Mouse (Mus musculus): ENCODE measurements at regions not wholly inside any gene's neighbourhood (a gene's known extent, or its start where the extent isn't known, plus 50 kb on each side); places are given as distances from the start of the nearest gene placed in this dataset.

GRCm38 (mm10) chr2:30697851-30698250, 103.0 kb downstream of the Cstad start:
- no peak for DNase-seq

GRCm38 (mm10) chr2:30695771-30696456, 101.1 kb downstream of the Cstad start:
- no peak for DNase-seq

DNA sequence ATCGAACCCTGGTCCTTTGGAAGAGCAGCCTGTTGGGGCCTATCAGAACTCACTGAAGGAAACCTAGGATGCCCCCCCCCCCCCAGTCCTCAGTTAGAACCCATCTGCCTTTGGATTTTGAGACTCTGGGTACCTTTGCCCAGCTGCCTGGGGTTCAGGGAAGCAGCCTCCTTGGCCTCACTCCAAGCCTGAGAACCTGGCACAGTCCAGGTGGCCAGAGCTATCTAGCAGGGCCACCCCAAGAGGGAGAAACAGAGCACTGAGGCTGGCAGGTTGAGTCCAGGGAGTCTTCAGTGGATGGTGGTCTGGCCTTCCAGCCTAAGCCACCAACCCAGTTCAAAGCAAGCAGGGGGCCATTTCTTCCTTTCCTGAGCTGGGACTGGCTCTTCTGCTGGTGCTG, 100.2 kb downstream of the Cstad start:
- no peak for DNase-seq

- DNase-seq: peak; percentile 83
Measured at GRCm38 (mm10) chr2:30693206-30694035, 98.6 kb downstream of the Cstad start.

DNA sequence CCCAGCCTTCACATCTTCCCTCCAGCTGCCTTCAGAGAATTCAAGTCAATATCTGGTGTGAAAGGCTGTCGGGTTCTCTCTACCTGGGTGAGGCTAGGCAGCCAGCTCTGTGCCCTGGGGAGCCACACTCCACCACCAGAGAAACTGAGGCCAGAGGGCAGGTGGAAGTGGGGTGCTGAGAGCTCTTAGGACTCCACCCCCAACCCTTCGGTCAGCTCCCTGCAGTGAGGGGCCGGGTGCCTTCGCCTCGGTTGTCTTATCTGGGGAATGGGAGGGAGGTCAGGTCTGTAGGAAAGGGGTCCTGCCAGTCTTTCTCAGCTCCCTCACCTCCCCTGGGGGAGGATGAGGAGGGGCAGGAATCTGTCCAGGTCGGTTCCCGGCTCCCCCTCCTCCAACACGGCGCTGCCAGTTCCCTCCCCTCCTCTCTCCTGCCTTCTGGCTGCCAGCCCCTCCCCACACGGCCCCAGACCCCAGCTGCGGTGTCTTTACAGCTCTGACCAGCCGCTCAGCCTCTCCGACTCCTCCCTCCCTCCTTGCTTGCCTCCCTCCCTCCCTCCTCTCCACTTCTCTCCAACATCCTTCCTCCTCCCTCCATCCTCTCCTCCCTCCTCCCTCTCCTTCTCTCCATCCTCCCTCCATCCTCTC, 97.8 kb downstream of the Cstad start:
- DNase-seq: peak; percentile 60

DNA sequence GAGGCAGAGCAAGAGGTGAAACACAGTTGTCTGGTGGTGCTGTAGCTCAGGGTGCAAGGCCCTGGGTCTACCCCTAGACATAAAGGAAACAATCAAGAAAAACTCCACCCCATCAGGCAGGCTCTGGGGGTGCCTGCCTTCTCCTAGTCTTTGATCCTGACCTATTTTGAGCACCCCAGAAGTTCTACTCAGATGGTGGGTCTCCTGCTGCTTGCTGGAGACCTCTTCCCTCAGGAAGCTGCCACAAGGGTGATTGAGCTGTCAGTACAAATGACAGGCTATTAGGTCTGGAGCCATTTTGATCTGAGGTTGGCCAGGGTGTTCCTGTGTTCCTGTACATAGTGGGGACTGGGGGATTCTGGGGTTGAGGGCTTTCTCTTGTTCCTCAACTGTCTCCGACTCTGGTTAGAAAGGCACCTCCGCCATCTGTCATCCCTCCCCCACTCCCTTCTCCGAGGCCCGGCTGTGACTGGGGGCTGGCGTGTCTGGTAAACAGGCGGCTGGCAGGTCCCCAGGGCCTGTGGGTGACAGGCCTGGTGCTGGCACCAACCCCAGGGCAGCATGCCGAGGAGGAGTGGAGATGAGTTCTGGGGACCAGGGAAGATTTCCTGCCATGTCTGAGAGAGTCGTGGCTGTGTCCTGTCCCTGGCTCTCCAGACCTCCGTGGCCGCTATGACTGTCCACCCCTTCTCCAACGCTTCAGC, 97.2 kb downstream of the Cstad start:
- DNase-seq: peak; percentile 84

GRCm38 (mm10) chr2:30690925-30691856, 96.4 kb downstream of the Cstad start:
- peak; percentile 81 for DNase-seq

DNA sequence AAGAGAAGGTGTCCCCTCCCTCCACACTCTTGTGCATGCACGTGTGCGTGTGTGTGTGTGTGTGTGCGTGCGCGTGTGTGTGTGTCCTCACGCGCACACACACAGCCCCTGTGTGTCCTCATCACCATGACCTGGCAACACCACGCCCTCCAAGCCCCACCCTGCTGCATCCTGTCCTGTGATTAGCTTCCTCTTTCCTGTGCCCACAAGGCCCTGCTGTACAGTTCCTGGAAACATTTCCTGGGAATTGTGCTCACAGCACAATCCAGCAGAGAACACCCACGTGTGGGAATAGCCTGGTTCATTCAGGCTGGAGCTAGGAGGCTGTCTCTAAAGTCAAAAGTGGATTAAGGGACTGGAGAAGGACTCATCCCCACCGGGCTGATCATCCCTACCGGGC, 95.5 kb downstream of the Cstad start:
- DNase-seq: peak; percentile 36

DNA sequence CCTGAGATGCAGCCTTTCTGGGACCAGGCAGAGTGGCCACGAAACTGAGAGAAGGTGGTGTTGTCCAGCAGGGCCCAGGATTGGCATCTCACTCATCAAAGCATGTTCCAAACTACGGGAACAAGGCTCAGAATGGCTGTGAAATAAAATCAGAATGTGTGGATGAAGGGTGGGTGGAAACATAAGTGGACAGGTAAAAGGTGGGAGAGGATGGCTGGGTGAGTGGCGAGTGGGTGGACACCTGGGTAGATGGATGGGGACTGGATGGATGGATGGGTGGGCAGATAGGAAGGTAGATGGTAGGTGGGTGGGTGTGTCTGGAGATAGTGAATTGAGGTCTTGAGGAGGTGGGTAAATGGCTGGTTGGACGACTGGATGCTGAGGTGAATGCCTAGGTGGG, 93.6 kb downstream of the Cstad start:
- DNase-seq: no peak

GRCm38 (mm10) chr2:30687121-30687551, 92.3 kb downstream of the Cstad start:
- DNase-seq: no peak

GRCm38 (mm10) chr2:30686359-30686758, 91.5 kb downstream of the Cstad start:
- DNase-seq: no peak

GRCm38 (mm10) chr2:30685137-30685860, 90.5 kb downstream of the Cstad start:
- no peak for DNase-seq

- DNase-seq: no peak
Measured at GRCm38 (mm10) chr2:30684461-30684860, 89.6 kb downstream of the Cstad start.

GRCm38 (mm10) chr2:30682146-30682825, 87.4 kb downstream of the Cstad start:
- no peak for DNase-seq

- no peak for DNase-seq
Measured at GRCm38 (mm10) chr2:30681642-30682041, 86.8 kb downstream of the Cstad start.

- DNase-seq: no peak
Measured at GRCm38 (mm10) chr2:30679041-30679440, 84.2 kb downstream of the Cstad start.

DNA sequence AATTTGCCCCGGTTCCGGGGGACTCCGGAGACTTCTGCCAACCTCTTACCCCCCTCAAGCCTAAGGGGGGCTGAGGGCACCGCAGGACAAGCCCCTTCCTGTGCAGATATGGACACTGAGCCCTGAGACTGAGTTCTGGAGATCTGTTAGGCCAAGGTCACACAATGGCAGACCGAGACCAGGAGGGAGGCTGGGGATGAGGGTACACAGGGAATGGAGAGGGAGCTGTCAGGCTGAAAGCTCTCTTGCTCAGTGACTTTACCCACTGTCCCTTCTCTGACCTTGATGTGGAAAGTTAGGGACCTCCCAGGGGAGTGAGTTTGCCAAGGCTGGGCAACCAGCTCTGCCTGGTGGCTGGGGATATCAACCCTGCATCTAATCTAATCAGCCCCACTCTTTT, 82.7 kb downstream of the Cstad start:
- DNase-seq: no peak

GRCm38 (mm10) chr2:30676833-30677459, 82.1 kb downstream of the Cstad start:
- DNase-seq: no peak

DNA sequence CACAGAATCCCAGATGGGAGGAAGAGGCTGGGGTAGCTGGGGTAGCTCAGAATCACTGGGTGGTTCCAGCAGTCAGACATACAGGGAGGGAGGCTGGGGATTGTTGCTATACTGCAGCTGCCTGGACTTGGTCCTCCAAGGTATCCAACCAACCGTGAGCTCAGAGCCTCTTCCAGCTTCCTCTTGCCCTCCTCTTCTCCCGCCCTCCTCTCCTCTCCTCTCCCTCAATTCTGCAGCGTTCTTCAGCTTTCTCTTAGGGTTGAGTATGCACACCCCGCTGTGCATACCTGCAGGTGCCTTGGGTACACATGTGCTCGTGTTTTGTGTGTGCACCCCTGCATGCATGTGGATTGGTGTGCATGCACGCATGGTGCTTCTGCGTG, 81.6 kb downstream of the Cstad start:
- DNase-seq: no peak

- DNase-seq: no peak
Measured at GRCm38 (mm10) chr2:30675839-30676238, 81.0 kb downstream of the Cstad start.

Measured in thymus, postnatal 14 days (tissue).